Mouse (Mus musculus) liver, adult 10 weeks (tissue): ENCODE measurements around the gene Mrc1. TPM values are rescaled to one million over a fixed set of nuclear protein-coding genes. Genes with fewer than 3 reads are reported as not detected.

ENCODE experiments used
- polyA plus RNA-seq: library from polyadenylated mRNA; stranded (reverse); fragments of 350-450 nt; fragmentation: Illumina TruSeq; extraction: RNeasy Lipid Tissue Mini Kit (QIAGEN cat#74804); gene quantifications from one replicate; pipeline ENCODE4 v1.2.3, GENCODE M21; 2014; ENCODE audit warnings: low read depth, low replicate concordance

Gene Mrc1
- 52.7 TPM for polyA plus RNA-seq

DNA sequence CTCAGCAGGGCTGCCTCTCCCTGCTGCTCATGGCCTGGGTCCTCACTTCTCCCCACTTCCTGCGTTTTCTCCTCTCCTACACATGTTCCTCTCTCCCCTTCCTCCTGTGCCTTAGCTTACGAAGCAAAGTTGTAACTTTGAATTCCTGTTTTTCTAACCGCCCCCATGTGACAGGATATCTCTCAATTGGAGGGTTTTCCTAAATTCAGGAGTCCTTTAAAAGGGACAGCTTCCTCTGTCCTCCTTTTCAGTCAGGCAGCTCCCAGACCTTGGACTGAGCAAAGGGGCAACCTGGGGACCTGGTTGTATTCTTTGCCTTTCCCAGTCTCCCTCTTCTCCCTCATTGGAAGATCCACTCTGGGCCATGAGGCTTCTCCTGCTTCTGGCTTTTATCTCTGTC, at the start of gene Mrc1:
TSS of gene Mrc1 (plus strand) at position 244 of the 400 bp plus-strand sequence.

Other genes starting within 250 kb of the Mrc1 start
- gene Hacd1, start 173.3 kb upstream of the Mrc1 start, polyA plus RNA-seq, result 24.9 TPM
- gene Stam, start 155.3 kb upstream of the Mrc1 start, polyA plus RNA-seq, result 42.1 TPM
- gene Tmem236, start 54.9 kb upstream of the Mrc1 start, polyA plus RNA-seq, result not detected
- 0.19 TPM for gene Slc39a12, start 158.9 kb downstream of the Mrc1 start, polyA plus RNA-seq